Mouse (Mus musculus) spleen, adult 12 weeks (tissue): Measurements from ENCODE around the gene Exosc2.

Source experiments
- DNase-seq: peaks from one replicate; pipeline ENCODE4 v3.0.0; 2022; ENCODE audit warnings: low spot score

Exosc2 gene

GRCm38 (mm10) chr2:31727576-31728277 is 57.2 kb downstream of the Exosc2 start:
- no peak for DNase-seq

DNA sequence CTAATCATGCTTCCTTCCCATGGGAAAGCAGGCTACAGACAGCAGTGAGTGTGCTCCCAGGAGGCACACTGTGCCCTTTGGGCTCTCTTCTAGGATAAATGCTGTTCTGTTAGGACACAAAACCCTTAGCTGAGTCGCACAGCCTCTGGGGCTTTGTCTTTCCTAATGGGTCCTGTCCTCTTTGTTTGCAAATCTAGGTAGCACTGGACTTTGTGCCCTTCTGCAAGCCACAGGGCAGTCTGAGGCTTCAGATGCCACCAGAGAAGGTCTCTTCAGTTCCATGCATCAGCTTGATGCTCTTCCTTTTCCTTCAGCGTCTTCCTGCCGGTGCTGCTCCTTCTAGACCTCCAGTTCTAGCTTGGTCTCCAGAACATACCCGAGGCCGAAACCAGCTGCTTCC is 60.1 kb downstream of the Exosc2 start:
- DNase-seq: no peak
